Mouse (Mus musculus) ovary, postnatal 10 days (tissue): ENCODE measurements around the gene Oxct2b.
"Not testable (repeated sequence)": the region's sequence is repeated elsewhere in the genome, so short reads cannot be mapped to it uniquely, and the experiment has no call there.

Experiments
- DNase-seq: peaks from one replicate; pipeline ENCODE4 v3.0.0; 2022; ENCODE audit warnings: low spot score

The Oxct2b gene

DNA sequence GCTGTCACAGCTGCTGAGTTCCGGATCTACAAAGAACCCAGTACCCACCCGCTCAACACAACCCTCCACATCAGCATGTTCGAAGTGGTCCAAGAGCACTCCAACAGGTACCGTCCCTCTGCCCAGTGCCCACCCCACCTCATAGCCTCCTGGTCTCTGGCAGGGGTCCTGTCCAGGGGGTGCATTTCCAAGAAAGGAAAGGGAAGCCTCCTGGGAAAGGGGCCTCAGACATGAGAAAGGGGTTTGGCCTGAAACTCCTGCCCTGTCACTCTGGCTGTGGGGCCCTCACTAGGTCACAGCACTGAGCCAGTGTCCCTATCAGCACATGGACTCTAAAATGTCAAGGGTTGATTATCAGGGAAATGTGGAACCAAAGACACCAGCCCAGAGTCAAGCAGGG, 1.4 kb upstream of the Oxct2b start:
- not testable (repeated sequence) for DNase-seq

DNA sequence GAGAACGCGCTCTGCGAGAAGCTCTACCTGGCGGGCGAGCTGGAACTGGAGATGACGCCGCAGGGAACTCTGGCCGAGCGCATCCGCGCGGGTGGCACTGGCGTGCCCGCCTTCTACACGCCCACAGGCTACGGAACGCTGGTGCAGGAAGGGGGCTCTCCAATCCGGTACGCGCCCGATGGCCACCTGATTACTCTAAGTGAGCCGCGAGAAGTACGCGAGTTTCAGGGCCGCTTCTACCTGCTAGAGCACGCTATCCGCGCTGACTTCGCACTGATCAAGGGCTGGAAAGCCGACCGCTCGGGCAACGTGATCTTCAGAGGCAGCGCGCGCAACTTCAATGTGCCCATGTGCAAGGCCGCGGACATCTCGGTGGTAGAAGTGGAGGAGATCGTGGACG, 574 bp downstream of the Oxct2b start:
- not testable (repeated sequence) for DNase-seq

GRCm38 (mm10) chr4:123121286-123121685, 5.2 kb downstream of the Oxct2b start:
- no peak for DNase-seq

GRCm38 (mm10) chr4:123126626-123127025, 10.6 kb downstream of the Oxct2b start:
- DNase-seq: no peak

DNA sequence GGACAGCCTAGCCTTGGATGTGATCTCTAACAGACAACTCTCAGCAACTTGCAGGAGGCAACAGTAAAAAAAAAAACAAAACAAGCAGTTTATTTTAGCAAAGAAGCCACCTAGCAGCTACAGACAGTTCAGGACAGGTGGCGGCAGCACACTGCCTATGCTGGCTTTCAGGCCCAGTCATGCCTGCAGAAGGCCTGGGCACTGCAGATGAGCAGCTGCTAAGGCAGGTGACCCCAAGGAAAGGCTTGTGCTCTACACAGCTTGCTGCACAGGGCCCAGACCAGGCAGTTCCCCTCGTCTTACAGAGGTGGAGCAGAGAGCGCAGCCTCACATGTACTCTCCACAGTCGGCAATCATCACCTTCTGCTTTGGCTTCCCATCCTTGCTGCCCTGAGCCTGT, 11.0 kb downstream of the Oxct2b start:
- DNase-seq: no peak

GRCm38 (mm10) chr4:123137551-123137950, 21.5 kb downstream of the Oxct2b start:
- no peak for DNase-seq

GRCm38 (mm10) chr4:123139513-123140154, 23.6 kb downstream of the Oxct2b start, which contains the start of gene Ppie:
TSS of gene Ppie (minus strand) at chr4:123139951.
- DNase-seq: peak; percentile 58

GRCm38 (mm10) chr4:123147446-123148150, 31.5 kb downstream of the Oxct2b start:
- no peak for DNase-seq

DNA sequence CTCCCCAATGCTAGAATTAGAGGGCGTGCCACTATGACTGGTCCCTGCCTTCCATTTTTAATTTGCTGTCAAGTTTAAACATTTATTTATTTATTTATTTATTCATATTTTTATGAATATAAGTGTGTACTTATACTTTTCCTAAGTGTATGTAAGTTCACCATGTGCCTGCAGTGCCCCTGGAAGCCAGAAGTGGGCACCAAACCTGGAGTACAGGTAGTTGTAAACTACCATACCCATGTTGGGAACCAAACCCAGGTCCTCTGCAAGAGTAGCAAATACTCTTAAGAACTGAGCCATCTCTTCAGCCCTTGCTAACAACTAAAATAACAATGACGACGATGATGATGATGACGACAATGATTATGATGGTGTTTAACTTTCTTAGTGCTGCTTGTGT, 35.9 kb downstream of the Oxct2b start:
- DNase-seq: no peak

DNA sequence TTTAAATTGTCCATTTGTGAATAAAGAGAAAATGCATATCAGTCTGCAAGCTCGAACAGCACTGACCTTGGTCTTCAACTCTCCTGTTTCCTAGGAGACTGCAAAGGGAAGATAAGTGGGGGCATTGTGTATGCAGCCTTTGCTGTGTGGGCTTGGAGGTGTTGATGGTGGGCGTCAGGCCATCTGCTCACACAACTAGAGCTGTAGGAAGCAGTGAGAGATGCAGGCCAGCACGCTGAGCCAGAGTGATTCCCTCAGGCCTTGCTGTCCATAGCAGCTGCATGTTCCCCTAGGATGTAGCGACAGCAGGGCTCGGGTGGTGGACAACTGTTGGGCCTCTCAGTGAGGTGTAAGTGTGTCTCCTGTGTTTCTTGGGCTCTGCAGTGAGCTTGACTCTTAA, 36.9 kb downstream of the Oxct2b start:
- no peak for DNase-seq

DNA sequence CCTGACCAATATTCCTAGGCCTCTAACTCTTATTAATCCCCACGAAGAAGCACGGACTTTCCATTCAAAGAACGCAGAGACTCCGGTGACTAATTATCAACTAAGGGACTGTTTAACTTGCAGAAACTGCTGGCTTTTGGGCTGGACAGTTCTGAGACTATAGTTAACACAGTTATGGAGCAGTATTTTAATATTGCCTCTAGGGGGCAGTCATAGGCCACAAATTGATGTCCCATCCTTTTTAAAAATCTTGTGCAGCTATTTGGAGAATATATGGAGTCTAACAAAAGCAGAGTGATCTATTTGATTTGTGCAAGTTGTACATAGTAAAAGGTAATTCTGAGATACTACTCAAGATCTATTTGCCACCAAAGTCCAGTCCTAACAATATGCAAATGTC, 38.9 kb downstream of the Oxct2b start:
- no peak for DNase-seq

- no peak for DNase-seq
These were observed 39.4 kb downstream of the Oxct2b start for GRCm38 (mm10) chr4:123155427-123155826.

DNA sequence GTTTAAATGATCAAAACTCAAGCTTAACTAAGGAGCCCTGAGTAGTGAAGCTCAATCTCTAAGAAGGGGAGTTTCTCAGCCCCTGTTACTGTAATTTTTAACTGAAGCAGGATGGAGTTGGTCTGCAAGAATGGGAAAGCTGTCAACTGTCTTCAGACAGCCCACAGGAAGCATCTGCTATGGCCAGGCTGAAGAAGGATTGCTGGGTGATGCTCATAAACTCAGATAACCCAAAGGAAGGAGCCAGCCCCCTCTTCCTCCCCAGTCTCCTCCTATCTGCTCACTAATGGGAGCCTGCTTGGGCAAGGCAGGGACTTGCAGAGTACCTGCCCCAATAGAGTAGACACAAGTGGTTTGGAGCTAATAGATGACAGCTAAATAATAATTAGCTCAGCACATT, 39.8 kb downstream of the Oxct2b start:
- no peak for DNase-seq

- DNase-seq: no peak
These were observed 44.5 kb downstream of the Oxct2b start for GRCm38 (mm10) chr4:123160571-123160970.

GRCm38 (mm10) chr4:123161251-123161650, 45.2 kb downstream of the Oxct2b start:
- not testable (repeated sequence) for DNase-seq

DNA sequence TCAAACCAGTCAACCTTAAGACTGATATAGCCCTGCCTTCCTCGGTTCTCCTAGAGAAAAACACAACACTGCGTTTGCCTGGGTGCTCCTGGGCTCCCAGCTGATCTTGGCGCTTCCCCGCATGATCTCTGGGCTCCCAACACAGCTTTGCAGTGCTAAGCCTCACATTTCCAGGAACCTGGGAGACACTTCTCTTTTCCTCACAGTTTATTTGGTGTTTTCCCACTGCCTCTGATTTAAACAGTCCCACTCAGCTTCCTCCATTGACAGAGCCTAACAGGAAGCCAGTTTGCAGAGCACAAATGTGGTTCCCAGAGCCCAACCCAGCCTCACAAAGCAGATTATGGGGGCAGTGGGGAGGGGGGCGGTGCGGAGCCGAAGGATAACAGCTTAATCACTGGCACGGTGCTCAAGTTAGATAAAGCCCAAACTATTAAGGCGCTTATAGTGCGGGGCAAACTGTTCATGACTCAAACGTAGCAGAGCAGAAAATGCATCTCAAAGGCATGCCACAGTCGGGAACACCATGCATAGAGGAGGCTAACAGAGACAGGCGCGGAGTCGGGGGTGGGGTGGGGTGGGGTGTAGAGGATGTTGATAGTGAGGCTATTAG, 46.3 kb downstream of the Oxct2b start:
- DNase-seq: no peak

DNA sequence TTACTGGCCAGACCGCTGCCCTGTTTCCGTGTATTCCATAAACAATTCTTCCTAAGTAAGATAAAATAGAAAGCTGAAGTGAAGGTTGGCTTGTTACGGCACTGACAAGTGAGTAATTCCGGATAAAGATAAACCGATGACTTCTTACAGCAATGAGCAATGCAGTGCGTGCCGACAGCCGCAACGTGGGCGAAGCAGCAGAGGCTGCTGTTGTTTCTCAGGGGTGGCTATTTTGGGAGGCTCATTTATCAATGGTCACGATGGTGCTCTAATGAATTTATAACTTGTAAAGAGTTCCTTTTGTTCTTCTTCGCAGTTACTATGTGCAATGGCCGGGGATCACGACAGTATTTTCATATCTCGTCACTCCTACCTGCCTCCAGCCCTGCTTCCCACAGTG, 48.1 kb downstream of the Oxct2b start:
- DNase-seq: no peak
